Mouse (Mus musculus) small intestine, adult 2 months (tissue): ENCODE results near the gene Snx29. TPM values are rescaled to one million over a fixed set of nuclear protein-coding genes. Genes with fewer than 3 reads are reported as not detected.

Experiments used
- H3K27ac ChIP-seq: fragments of 200-500 bp; 2 replicates; pipeline ENCODE4 v1.5.1; 2012; ENCODE audit warnings: low read depth, low read length, control low read depth, inconsistent platforms; ENCODE audit not compliant: insufficient read depth
- H3K27me3 ChIP-seq: fragments of 200-500 bp; 2 replicates; pipeline ENCODE4 v1.6.1; 2012; ENCODE audit warnings: mild to moderate bottlenecking, moderate library complexity, low read length, inconsistent platforms; ENCODE audit not compliant: control insufficient read depth, insufficient read depth
- H3K36me3 ChIP-seq: fragments of 200-500 bp; 2 replicates; pipeline ENCODE4 v1.6.1; 2012; ENCODE audit warnings: mild to moderate bottlenecking, low read length, control low read depth, inconsistent platforms; ENCODE audit not compliant: control insufficient read depth, insufficient read depth
- H3K4me1 ChIP-seq: fragments of 200-500 bp; 2 replicates; pipeline ENCODE4 v1.6.1; 2012; ENCODE audit warnings: low read length, inconsistent platforms, mixed read lengths; ENCODE audit not compliant: control insufficient read depth, insufficient read depth, insufficient read length
- H3K4me3 ChIP-seq: fragments of 200-500 bp; 2 replicates; pipeline ENCODE4 v1.5.1; 2012; ENCODE audit warnings: low read depth, mild to moderate bottlenecking, control low read depth, inconsistent platforms, low read length, moderate library complexity
- CTCF ChIP-seq: fragments of 200-500 bp; IDR thresholded peaks from 2 replicates; pipeline ENCODE4 v1.5.1; 2012; ENCODE audit warnings: low read depth, mild to moderate bottlenecking, control low read depth, inconsistent platforms, low read length, moderate library complexity, mixed read lengths; ENCODE audit not compliant: insufficient replicate concordance, insufficient read length; ENCODE audit errors: extremely low read depth
- POLR2A ChIP-seq: fragments of 200-500 bp; IDR thresholded peaks from 2 replicates; pipeline ENCODE4 v1.6.1; 2012; ENCODE audit warnings: low read depth, mild to moderate bottlenecking, control low read depth, inconsistent platforms, low read length, moderate library complexity
- WGBS: fragments of 180-500 bp; shearing (Covaris S2); methylation state at CpG from one replicate; pipeline ENCODE4 v1.1.7; 2018; 5-methylcytosine and 5-hydroxymethylcytosine counted together
- polyA plus RNA-seq: library from polyadenylated mRNA; depleted of rRNA; stranded (reverse); fragments of >200 nt; gene quantifications from 2 replicates; pipeline ENCODE4 v1.2.3, GENCODE M21; 2012

The Snx29 gene
- polyA plus RNA-seq, 1 experiment: 6.0 TPM

GRCm38 (mm10) chr16:11579676-11580098 lies 257.0 kb downstream of the Snx29 start:
- Histone ChIP-seq H3K27ac (no peak overlapping the region), H3K27me3 (no peaks in the 10 kb centered on the region), H3K4me3 (no peak overlapping the region), H3K4me1 (no peaks in the 10 kb centered on the region; the same call in 1 of the 2 replicates), H3K36me3 (no peaks in the 10 kb centered on the region; the same call in 1 of the 2 replicates)
- no peak for TF ChIP-seq POLR2A
- TF ChIP-seq CTCF: peak; percentile 64; the same call in 1 of the 2 replicates
- 54% methylated on average over 4 of the region's 4 CpGs for WGBS

- no peak for TF ChIP-seq POLR2A
- TF ChIP-seq CTCF: no peak
- H3K4me1 ChIP-seq: no peaks in the 10 kb centered on the region; the same call in 1 of the 2 replicates
- H3K27me3 ChIP-seq: no peaks in the 10 kb centered on the region
- H3K4me3 ChIP-seq: no peak overlapping the region
- 95% methylated on average over 8 of the region's 8 CpGs for WGBS
- H3K27ac ChIP-seq: no peak overlapping the region
- no peaks in the 10 kb centered on the region for H3K36me3 ChIP-seq
Measured at GRCm38 (mm10) chr16:11583941-11584639, 261.4 kb downstream of the Snx29 start.

GRCm38 (mm10) chr16:11588689-11589088 lies 266.0 kb downstream of the Snx29 start:
- H3K36me3 ChIP-seq: no peaks in the 10 kb centered on the region
- no peaks in the 10 kb centered on the region for H3K27me3 ChIP-seq
- H3K27ac ChIP-seq: no peak overlapping the region

GRCm38 (mm10) chr16:11589336-11589735 lies 266.6 kb downstream of the Snx29 start:
- H3K4me1 ChIP-seq: 0 out of 2 replicates have a peak, but pooled peaks cover 3% of the 10 kb centered on the region
- H3K27me3 ChIP-seq: no peaks in the 10 kb centered on the region
- 56% methylated on average over 2 of the region's 2 CpGs for WGBS
- no peaks in the 10 kb centered on the region for H3K36me3 ChIP-seq
- TF ChIP-seq POLR2A (no peak), CTCF (no peak)
- H3K27ac ChIP-seq: no peak overlapping the region
- no peak overlapping the region for H3K4me3 ChIP-seq

More at GRCm38 (mm10) chr16:11588689-11589088, 266.0 kb downstream of the Snx29 start:
- Histone ChIP-seq H3K4me3 (no peak overlapping the region), H3K4me1 (0 out of 2 replicates have a peak, but pooled peaks cover 3% of the 10 kb centered on the region)
- TF ChIP-seq POLR2A (no peak), CTCF (no peak)

- WGBS: 79% methylated on average over 10 of the region's 10 CpGs
- TF ChIP-seq POLR2A (no peak), CTCF (no peak)
- H3K4me1 ChIP-seq: 0 out of 2 replicates have a peak, but pooled peaks cover 3% of the 10 kb centered on the region
- no peak overlapping the region for H3K27ac ChIP-seq
- H3K4me3 ChIP-seq: no peak overlapping the region
- H3K36me3 ChIP-seq: no peaks in the 10 kb centered on the region
- H3K27me3 ChIP-seq: no peaks in the 10 kb centered on the region
Measured at GRCm38 (mm10) chr16:11589782-11590695, 267.3 kb downstream of the Snx29 start.

- no peaks in the 10 kb centered on the region for H3K27me3 ChIP-seq
- 65% methylated on average over 3 of the region's 3 CpGs for WGBS
- H3K36me3 ChIP-seq: no peaks in the 10 kb centered on the region
- H3K27ac ChIP-seq: peak overlapping the region; percentile 43; the same call in 1 of the 2 replicates
- H3K4me1 ChIP-seq: peaks cover 9% of the 10 kb centered on the region; the same call in 1 of the 2 replicates
- no peak for TF ChIP-seq CTCF
- no peak overlapping the region for H3K4me3 ChIP-seq
Measured at GRCm38 (mm10) chr16:11596599-11596998, 273.9 kb downstream of the Snx29 start.
